Mouse (Mus musculus) heart, postnatal 0 days (tissue): ENCODE data around the gene Cd7.

Experiments
- CTCF ChIP-seq: IDR thresholded peaks from 2 replicates; pipeline ENCODE4 v1.5.1; 2016; ENCODE audit warnings: antibody characterized with exemption, control low read depth, low read depth
- EP300 ChIP-seq: IDR thresholded peaks from 2 replicates; pipeline ENCODE4 v1.6.1; 2016; ENCODE audit warnings: antibody characterized with exemption, low read depth

GRCm38 (mm10) chr11:120994741-120995140 lies 44.5 kb downstream of the Cd7 start:
- TF ChIP-seq CTCF: no peak
- no peak for TF ChIP-seq EP300
